Mouse (Mus musculus): ENCODE results near the gene 9930022D16Rik. TPM values are rescaled to one million over a fixed set of nuclear protein-coding genes. Genes with fewer than 3 reads are reported as not detected.

9930022D16Rik gene
- total RNA-seq (2015; ENCODE audit: low replicate concordance) = not detected in 2 replicates
- total RNA-seq (2017; ENCODE audit: low replicate concordance) = not detected in 2 replicates

GRCm38 (mm10) chr11:109413617-109414016 lies at the start of gene 9930022D16Rik:
Gene 9930022D16Rik, plus strand, starts transcription at chr11:109413917.
- ATAC-seq (replicated peaks; ENCODE audit: low FRiP score, poor library complexity, severe bottlenecking) = no peak

- no peak for ATAC-seq (replicated peaks; ENCODE audit: low FRiP score, poor library complexity, severe bottlenecking)
Measured at GRCm38 (mm10) chr11:109364337-109364736, 49.4 kb upstream of the 9930022D16Rik start.

GRCm38 (mm10) chr11:109364881-109365280 lies 48.8 kb upstream of the 9930022D16Rik start:
- no peak for ATAC-seq (replicated peaks; ENCODE audit: low FRiP score, poor library complexity, severe bottlenecking)

GRCm38 (mm10) chr11:109365818-109366217 lies 47.9 kb upstream of the 9930022D16Rik start:
- no peak for ATAC-seq (replicated peaks; ENCODE audit: low FRiP score, poor library complexity, severe bottlenecking)

- no peak for ATAC-seq (replicated peaks; ENCODE audit: low FRiP score, poor library complexity, severe bottlenecking)
Measured at GRCm38 (mm10) chr11:109366802-109367579, 46.7 kb upstream of the 9930022D16Rik start.

- ATAC-seq (replicated peaks; ENCODE audit: low FRiP score, poor library complexity, severe bottlenecking) = no peak
Measured at GRCm38 (mm10) chr11:109369026-109369637, 44.6 kb upstream of the 9930022D16Rik start.

GRCm38 (mm10) chr11:109375412-109375811 lies 38.3 kb upstream of the 9930022D16Rik start:
- no peak for ATAC-seq (replicated peaks; ENCODE audit: low FRiP score, poor library complexity, severe bottlenecking)

- ATAC-seq (replicated peaks; ENCODE audit: low FRiP score, poor library complexity, severe bottlenecking) = no peak
Measured at GRCm38 (mm10) chr11:109376484-109377143, 37.1 kb upstream of the 9930022D16Rik start.

- ATAC-seq (replicated peaks; ENCODE audit: low FRiP score, poor library complexity, severe bottlenecking) = no peak
Measured at GRCm38 (mm10) chr11:109377477-109377876, 36.2 kb upstream of the 9930022D16Rik start.

- no peak for ATAC-seq (replicated peaks; ENCODE audit: low FRiP score, poor library complexity, severe bottlenecking)
Measured at GRCm38 (mm10) chr11:109378051-109378450, 35.7 kb upstream of the 9930022D16Rik start.

GRCm38 (mm10) chr11:109380662-109381061 lies 33.1 kb upstream of the 9930022D16Rik start:
- no peak for ATAC-seq (replicated peaks; ENCODE audit: low FRiP score, poor library complexity, severe bottlenecking)

GRCm38 (mm10) chr11:109385296-109385695 lies 28.4 kb upstream of the 9930022D16Rik start:
- ATAC-seq (replicated peaks; ENCODE audit: low FRiP score, poor library complexity, severe bottlenecking) = no peak

GRCm38 (mm10) chr11:109389046-109389445 lies 24.7 kb upstream of the 9930022D16Rik start:
- no peak for ATAC-seq (replicated peaks; ENCODE audit: low FRiP score, poor library complexity, severe bottlenecking)

GRCm38 (mm10) chr11:109391200-109391599 lies 22.5 kb upstream of the 9930022D16Rik start:
- ATAC-seq (replicated peaks; ENCODE audit: low FRiP score, poor library complexity, severe bottlenecking) = no peak

GRCm38 (mm10) chr11:109391760-109392159 lies 22.0 kb upstream of the 9930022D16Rik start:
- ATAC-seq (replicated peaks; ENCODE audit: low FRiP score, poor library complexity, severe bottlenecking) = no peak

- ATAC-seq (replicated peaks; ENCODE audit: low FRiP score, poor library complexity, severe bottlenecking) = no peak
Measured at GRCm38 (mm10) chr11:109392601-109393000, 21.1 kb upstream of the 9930022D16Rik start.

- ATAC-seq (replicated peaks; ENCODE audit: low FRiP score, poor library complexity, severe bottlenecking) = no peak
Measured at GRCm38 (mm10) chr11:109394758-109395157, 19.0 kb upstream of the 9930022D16Rik start.

GRCm38 (mm10) chr11:109395291-109395690 lies 18.4 kb upstream of the 9930022D16Rik start:
- ATAC-seq (replicated peaks; ENCODE audit: low FRiP score, poor library complexity, severe bottlenecking) = 0 out of 2 replicates have a peak, but pooled peaks have one; percentile 17

GRCm38 (mm10) chr11:109406431-109406830 lies 7.3 kb upstream of the 9930022D16Rik start:
- ATAC-seq (replicated peaks; ENCODE audit: low FRiP score, poor library complexity, severe bottlenecking) = no peak

GRCm38 (mm10) chr11:109410197-109410980 lies 3.3 kb upstream of the 9930022D16Rik start:
- ATAC-seq (replicated peaks; ENCODE audit: low FRiP score, poor library complexity, severe bottlenecking) = no peak
